Mouse (Mus musculus) forebrain, postnatal 0 days (tissue): Measurements from ENCODE around the gene Ccdc115. TPM values are rescaled to one million over a fixed set of nuclear protein-coding genes. Genes with fewer than 3 reads are reported as not detected.

Experiments
- ATAC-seq: fragments of 200-750 bp; cut with Nextera tagmentation; 2 replicates; pipeline ENCODE4 v1.8.0; 2017; ENCODE audit warnings: mild to moderate bottlenecking, moderate library complexity
- DNase-seq: peaks from one replicate; pipeline ENCODE4 v3.0.0-alpha.2; 2015
- H3K27ac ChIP-seq: fragments of 300-500 bp; sonication (generic); 2 replicates; pipeline ENCODE4 v1.5.1; 2014; ENCODE audit warnings: low read depth, mild to moderate bottlenecking, antibody characterized with exemption, low read length, moderate library complexity, mixed read lengths
- H3K27me3 ChIP-seq: fragments of 300-500 bp; sonication (generic); 2 replicates; pipeline ENCODE4 v1.6.1; 2014; ENCODE audit warnings: mild to moderate bottlenecking, low read length, mixed read lengths; ENCODE audit not compliant: insufficient read depth
- H3K36me3 ChIP-seq: fragments of 300-500 bp; sonication (generic); 2 replicates; pipeline ENCODE4 v1.6.1; 2014; ENCODE audit warnings: mild to moderate bottlenecking, moderate library complexity; ENCODE audit not compliant: insufficient read depth
- H3K4me1 ChIP-seq: fragments of 300-500 bp; sonication (generic); 2 replicates; pipeline ENCODE4 v1.6.1; 2014; ENCODE audit warnings: antibody characterized with exemption; ENCODE audit not compliant: insufficient read depth
- H3K4me2 ChIP-seq: fragments of 300-500 bp; sonication (generic); 2 replicates; pipeline ENCODE4 v1.6.1; 2014; ENCODE audit warnings: low read depth, mild to moderate bottlenecking, moderate library complexity
- H3K4me3 ChIP-seq: fragments of 300-500 bp; sonication (generic); 2 replicates; pipeline ENCODE4 v1.5.1; 2014; ENCODE audit warnings: low read depth, low read length, mixed read lengths
- H3K9ac ChIP-seq: fragments of 300-500 bp; sonication (generic); 2 replicates; pipeline ENCODE4 v1.6.1; 2014; ENCODE audit warnings: mild to moderate bottlenecking
- H3K9me3 ChIP-seq: fragments of 300-500 bp; sonication (generic); 2 replicates; pipeline ENCODE4 v1.6.1; 2016; ENCODE audit warnings: low read length
- CTCF ChIP-seq: sonication (generic); IDR thresholded peaks from 2 replicates; pipeline ENCODE4 v1.5.1; 2016; ENCODE audit warnings: antibody characterized with exemption, control low read depth, low read depth
- WGBS: fragments of 180-500 bp; shearing (Covaris S2); extraction: QIAGEN DNeasy Blood & Tissue Kit; methylation state at CpG from one replicate; pipeline ENCODE4 v1.1.7; 2014; 5-methylcytosine and 5-hydroxymethylcytosine counted together
- polyA plus RNA-seq: library from polyadenylated mRNA; unstranded; fragments of >200 nt; fragmentation: Nextera tagmentation; extraction: Ambion mirVana; gene quantifications from 2 replicates; pipeline ENCODE4 v1.2.1, GENCODE M21; 2015
- total RNA-seq: library from RNA; depleted of rRNA; stranded (reverse); fragments of >200 nt; gene quantifications from 2 replicates; pipeline ENCODE4 v1.2.3, GENCODE M21; 2014

Gene Ccdc115
- total and polyA plus RNA-seq, 2 experiments from 2014 or later, result 42.0 to 60.6 TPM

- ATAC-seq (no peak), DNase-seq (no peak)
- 0 out of 2 replicates have a peak, but pooled peaks cover 4% of the 10 kb centered on the region for H3K4me1 ChIP-seq
- H3K4me3 ChIP-seq, result no peak overlapping the region
- H3K4me2 ChIP-seq, result no peak overlapping the region
- no peak for TF ChIP-seq CTCF
- H3K27me3 ChIP-seq, result peaks cover 6% of the 10 kb centered on the region
- no peak overlapping the region for H3K9ac ChIP-seq
- H3K27ac ChIP-seq, result no peak overlapping the region
- no peaks in the 10 kb centered on the region for H3K36me3 ChIP-seq
- 91% methylated on average over 8 of the region's 8 CpGs for WGBS
- H3K9me3 ChIP-seq, result no peaks in the 10 kb centered on the region
Observed at GRCm38 (mm10) chr1:34464310-34464817, 24.9 kb upstream of the Ccdc115 start.

- Histone ChIP-seq H3K4me2 (no peak overlapping the region), H3K27ac (no peak overlapping the region), H3K4me3 (no peak overlapping the region), H3K36me3 (no peaks in the 10 kb centered on the region), H3K9ac (no peak overlapping the region), H3K27me3 (peaks cover 10% of the 10 kb centered on the region), H3K9me3 (no peaks in the 10 kb centered on the region), H3K4me1 (peaks cover 9% of the 10 kb centered on the region)
- DNase-seq (peak; percentile 57), ATAC-seq (peak; percentile 29; the same call in 1 of the 2 replicates)
- peak; percentile 75 for TF ChIP-seq CTCF
- 14% methylated on average over 6 of the region's 7 CpGs for WGBS
Observed at GRCm38 (mm10) chr1:34462766-34463165, 23.3 kb upstream of the Ccdc115 start.

- DNase-seq (peak; percentile 4), ATAC-seq (no peak)
- H3K36me3 ChIP-seq, result no peaks in the 10 kb centered on the region
- peaks cover 9% of the 10 kb centered on the region for H3K4me1 ChIP-seq
- 4% methylated on average over 15 of the region's 15 CpGs for WGBS
- peak overlapping the region; percentile 46 for H3K9ac ChIP-seq
- peak overlapping the region; percentile 58 for H3K4me3 ChIP-seq
- peaks cover 10% of the 10 kb centered on the region for H3K27me3 ChIP-seq
- no peak for TF ChIP-seq CTCF
- H3K27ac ChIP-seq, result no peak overlapping the region
- no peaks in the 10 kb centered on the region for H3K9me3 ChIP-seq
- peak overlapping the region; percentile 98 for H3K4me2 ChIP-seq
Observed at GRCm38 (mm10) chr1:34460061-34460441, 20.6 kb upstream of the Ccdc115 start.

- under 1% methylated on average over 48 of the region's 48 CpGs for WGBS
- Histone ChIP-seq H3K9ac (peak within 1 kb of the TSS; percentile 46), H3K36me3 (no peaks in the 10 kb centered on the region), H3K4me3 (peak within 1 kb of the TSS; percentile 58), H3K27ac (no peak within 1 kb of the TSS), H3K9me3 (no peaks in the 10 kb centered on the region), H3K4me1 (peaks cover 9% of the 10 kb centered on the region), H3K4me2 (peak within 1 kb of the TSS; percentile 98), H3K27me3 (peaks cover 10% of the 10 kb centered on the region)
- ATAC-seq (peak; percentile 95), DNase-seq (peak; percentile 90)
- no peak for TF ChIP-seq CTCF
Observed at GRCm38 (mm10) chr1:34459284-34460060, 20.0 kb upstream of the Ccdc115 start, which contains the start of gene Ptpn18. TSS of gene Ptpn18 (plus strand) at chr1:34459762.

- Histone ChIP-seq H3K4me3 (no peak overlapping the region), H3K36me3 (no peaks in the 10 kb centered on the region), H3K27me3 (peaks cover 10% of the 10 kb centered on the region), H3K4me2 (no peak overlapping the region), H3K9me3 (no peaks in the 10 kb centered on the region), H3K9ac (no peak overlapping the region), H3K4me1 (peaks cover 9% of the 10 kb centered on the region), H3K27ac (no peak overlapping the region)
- TF ChIP-seq CTCF, result no peak
- DNase-seq, result peak; percentile 29
- no peak for ATAC-seq
- 31% methylated on average over 8 of the region's 8 CpGs for WGBS
Observed at GRCm38 (mm10) chr1:34458431-34458830, 19.0 kb upstream of the Ccdc115 start.

- Histone ChIP-seq H3K4me2 (no peak overlapping the region), H3K36me3 (peaks cover 36% of the 10 kb centered on the region), H3K27me3 (no peaks in the 10 kb centered on the region), H3K4me3 (no peak overlapping the region), H3K27ac (no peak overlapping the region), H3K9ac (no peak overlapping the region), H3K4me1 (peaks cover 8% of the 10 kb centered on the region; the same call in 1 of the 2 replicates), H3K9me3 (no peaks in the 10 kb centered on the region)
- ATAC-seq (no peak), DNase-seq (no peak)
- TF ChIP-seq CTCF, result no peak
- 92% methylated on average over 6 of the region's 6 CpGs for WGBS
Observed at GRCm38 (mm10) chr1:34443124-34443523, 3.7 kb upstream of the Ccdc115 start.
